Mouse (Mus musculus) lung, postnatal 25 days (tissue): ENCODE results near the gene Tdrd7.

Experiments used
- DNase-seq: peaks from one replicate; pipeline ENCODE4 v3.0.0; 2022; ENCODE audit warnings: low spot score

Tdrd7 gene

GRCm38 (mm10) chr4:45972951-45973350 lies 7.8 kb downstream of the Tdrd7 start:
- no peak for DNase-seq

- DNase-seq = no peak
These were observed 12.0 kb downstream of the Tdrd7 start for GRCm38 (mm10) chr4:45976931-45977667.

GRCm38 (mm10) chr4:45979916-45980315 lies 14.8 kb downstream of the Tdrd7 start:
- no peak for DNase-seq

GRCm38 (mm10) chr4:45981054-45981453 lies 15.9 kb downstream of the Tdrd7 start:
- DNase-seq = no peak

- DNase-seq = peak; percentile 14
These were observed 25.4 kb downstream of the Tdrd7 start for GRCm38 (mm10) chr4:45990427-45991135.

GRCm38 (mm10) chr4:45998536-45998935 lies 33.4 kb downstream of the Tdrd7 start:
- no peak for DNase-seq

- DNase-seq = peak; percentile 16
These were observed 43.1 kb downstream of the Tdrd7 start for GRCm38 (mm10) chr4:46008142-46008793.

- no peak for DNase-seq
These were observed 46.6 kb downstream of the Tdrd7 start for GRCm38 (mm10) chr4:46011698-46012097.

- no peak for DNase-seq
These were observed 50.5 kb downstream of the Tdrd7 start for GRCm38 (mm10) chr4:46015605-46016004.

- DNase-seq = no peak
These were observed 57.9 kb downstream of the Tdrd7 start for GRCm38 (mm10) chr4:46023021-46023481.

- DNase-seq = no peak
These were observed 60.8 kb downstream of the Tdrd7 start for GRCm38 (mm10) chr4:46025893-46026292.

- DNase-seq = no peak
These were observed 63.1 kb downstream of the Tdrd7 start for GRCm38 (mm10) chr4:46028224-46028623.

GRCm38 (mm10) chr4:46028781-46029180 lies 63.6 kb downstream of the Tdrd7 start:
- no peak for DNase-seq

GRCm38 (mm10) chr4:46029552-46029951 lies 64.4 kb downstream of the Tdrd7 start:
- DNase-seq = peak; percentile 60

GRCm38 (mm10) chr4:46032448-46032847 lies 67.3 kb downstream of the Tdrd7 start:
- DNase-seq = no peak

- DNase-seq = peak; percentile 82
These were observed 68.1 kb downstream of the Tdrd7 start for GRCm38 (mm10) chr4:46033197-46033596.

- peak; percentile 54 for DNase-seq
These were observed 73.4 kb downstream of the Tdrd7 start for GRCm38 (mm10) chr4:46038591-46038891.

- peak; percentile 62 for DNase-seq
These were observed 74.0 kb downstream of the Tdrd7 start, which contains the start of gene Tmod1 for GRCm38 (mm10) chr4:46038892-46039751. Tmod1 (plus strand) TSS chr4:46038935.

- no peak for DNase-seq
These were observed 74.8 kb downstream of the Tdrd7 start for GRCm38 (mm10) chr4:46039899-46040298.

GRCm38 (mm10) chr4:46040594-46041192 lies 75.6 kb downstream of the Tdrd7 start:
- no peak for DNase-seq

GRCm38 (mm10) chr4:46041761-46042504 lies 76.8 kb downstream of the Tdrd7 start:
- no peak for DNase-seq
